Mouse (Mus musculus): ENCODE data around the gene Gm19668. TPM values are rescaled to one million over a fixed set of nuclear protein-coding genes. Genes with fewer than 3 reads are reported as not detected.
"Not testable (repeated sequence)": the region's sequence is repeated elsewhere in the genome, so short reads cannot be mapped to it uniquely, and the experiment has no call there.

Gene Gm19668
- polyA plus RNA-seq, 1 experiment from 2014 or later, result not detected

- H3K4me2 ChIP-seq (ENCODE audit: low read length); H3K27me3 ChIP-seq (replicated peaks; ENCODE audit: control insufficient read depth, insufficient read depth, low read length); H3K36me3 ChIP-seq (ENCODE audit: control insufficient read depth, insufficient read depth); H3K27ac ChIP-seq (ENCODE audit: low read length); ATAC-seq; H3K9me3 ChIP-seq (ENCODE audit: control insufficient read depth, low read length); H3K4me3 ChIP-seq (replicated peaks; ENCODE audit: low read length); H3K4me1 ChIP-seq (replicated peaks; ENCODE audit: control insufficient read depth, insufficient read depth, low read length); H3K9ac ChIP-seq (replicated peaks; ENCODE audit: low read depth, low read length): not testable (repeated sequence)
- WGBS, result 56% methylated on average over 1 of the region's 1 CpGs
Measured at GRCm38 (mm10) chr10:77750686-77751085, 48.2 kb downstream of the Gm19668 start.

Other genes starting within 250 kb of the Gm19668 start
- gene Pttg1ip, start 217.4 kb downstream of the Gm19668 start, polyA plus RNA-seq (2015; fragmentation: Nextera tagmentation; extraction: Ambion mirVana), result 73.3 and 80.5 TPM in 2 replicates
- 335 and 349 TPM in 2 replicates for gene Sumo3, start 193.0 kb downstream of the Gm19668 start, polyA plus RNA-seq (2015; fragmentation: Nextera tagmentation; extraction: Ambion mirVana)
- gene Gm49325, start 192.9 kb downstream of the Gm19668 start, polyA plus RNA-seq (2015; fragmentation: Nextera tagmentation; extraction: Ambion mirVana), result 1.2 and 8.4 TPM in 2 replicates
- 107 and 114 TPM in 2 replicates for gene Ube2g2, start 176.9 kb downstream of the Gm19668 start, polyA plus RNA-seq (2015; fragmentation: Nextera tagmentation; extraction: Ambion mirVana)
- 0.30 and 0.39 TPM in 2 replicates for gene Tspear, start 112.6 kb downstream of the Gm19668 start, polyA plus RNA-seq (2015; fragmentation: Nextera tagmentation; extraction: Ambion mirVana)
- not detected in 2 replicates for gene Gm19402, start 108.4 kb downstream of the Gm19668 start, polyA plus RNA-seq (2015; fragmentation: Nextera tagmentation; extraction: Ambion mirVana)
- gene Gm9508, start 101.9 kb downstream of the Gm19668 start, polyA plus RNA-seq (2015; fragmentation: Nextera tagmentation; extraction: Ambion mirVana), result not detected in 2 replicates
- not detected in 2 replicates for gene Gm10272, start 92.5 kb downstream of the Gm19668 start, polyA plus RNA-seq (2015; fragmentation: Nextera tagmentation; extraction: Ambion mirVana)
- gene Gm10024, start 87.7 kb downstream of the Gm19668 start, polyA plus RNA-seq (2015; fragmentation: Nextera tagmentation; extraction: Ambion mirVana), result not detected in 2 replicates
- not detected in 2 replicates for gene Gm10142, start 83.3 kb downstream of the Gm19668 start, polyA plus RNA-seq (2015; fragmentation: Nextera tagmentation; extraction: Ambion mirVana)
- not detected in 2 replicates for gene Krtap12-1, start 78.5 kb downstream of the Gm19668 start, polyA plus RNA-seq (2015; fragmentation: Nextera tagmentation; extraction: Ambion mirVana)
- not detected in 2 replicates for gene Gm10100, start 72.6 kb downstream of the Gm19668 start, polyA plus RNA-seq (2015; fragmentation: Nextera tagmentation; extraction: Ambion mirVana)
- not detected in 2 replicates for gene Gm18596, start 56.5 kb downstream of the Gm19668 start, polyA plus RNA-seq (2015; fragmentation: Nextera tagmentation; extraction: Ambion mirVana)
- gene Gm9736, start 47.8 kb downstream of the Gm19668 start, polyA plus RNA-seq (2015; fragmentation: Nextera tagmentation; extraction: Ambion mirVana), result not detected in 2 replicates
- not detected in 2 replicates for gene Gm3233, start 39.5 kb downstream of the Gm19668 start, polyA plus RNA-seq (2015; fragmentation: Nextera tagmentation; extraction: Ambion mirVana)
- gene Gm3238, start 27.8 kb downstream of the Gm19668 start, polyA plus RNA-seq (2015; fragmentation: Nextera tagmentation; extraction: Ambion mirVana), result not detected in 2 replicates
- not detected in 2 replicates for gene Gm7138, start 22.2 kb downstream of the Gm19668 start, polyA plus RNA-seq (2015; fragmentation: Nextera tagmentation; extraction: Ambion mirVana)
- not detected in 2 replicates for gene Gm3250, start 16.6 kb downstream of the Gm19668 start, polyA plus RNA-seq (2015; fragmentation: Nextera tagmentation; extraction: Ambion mirVana)
- gene Gm7137, start 10.9 kb downstream of the Gm19668 start, polyA plus RNA-seq (2015; fragmentation: Nextera tagmentation; extraction: Ambion mirVana), result not detected in 2 replicates
- gene Gm9639, start 4.1 kb downstream of the Gm19668 start, polyA plus RNA-seq (2015; fragmentation: Nextera tagmentation; extraction: Ambion mirVana), result not detected in 2 replicates
- gene Gm9507, start 12.7 kb upstream of the Gm19668 start, polyA plus RNA-seq (2015; fragmentation: Nextera tagmentation; extraction: Ambion mirVana), result not detected in 2 replicates
- not detected in 2 replicates for gene Gm2696, start 15.5 kb upstream of the Gm19668 start, polyA plus RNA-seq (2015; fragmentation: Nextera tagmentation; extraction: Ambion mirVana)
- not detected in 2 replicates for gene Krtap10-4, start 28.0 kb upstream of the Gm19668 start, polyA plus RNA-seq (2015; fragmentation: Nextera tagmentation; extraction: Ambion mirVana)
- gene Krtap10-10, start 36.8 kb upstream of the Gm19668 start, polyA plus RNA-seq (2015; fragmentation: Nextera tagmentation; extraction: Ambion mirVana), result not detected in 2 replicates
- not detected in 2 replicates for gene Gm36176, start 47.7 kb upstream of the Gm19668 start, polyA plus RNA-seq (2015; fragmentation: Nextera tagmentation; extraction: Ambion mirVana)
- gene Gm10318, start 53.7 kb upstream of the Gm19668 start, polyA plus RNA-seq (2015; fragmentation: Nextera tagmentation; extraction: Ambion mirVana), result not detected in 2 replicates
- not detected in 2 replicates for gene Gm3285, start 62.8 kb upstream of the Gm19668 start, polyA plus RNA-seq (2015; fragmentation: Nextera tagmentation; extraction: Ambion mirVana)
- gene Lrrc3, start 103.4 kb upstream of the Gm19668 start, polyA plus RNA-seq (2015; fragmentation: Nextera tagmentation; extraction: Ambion mirVana), result 10.9 and 15.7 TPM in 2 replicates
- gene Trpm2, start 171.4 kb upstream of the Gm19668 start, polyA plus RNA-seq (2015; fragmentation: Nextera tagmentation; extraction: Ambion mirVana), result 3.0 and 5.0 TPM in 2 replicates
- gene 1810043G02Rik, start 179.4 kb upstream of the Gm19668 start, polyA plus RNA-seq (2015; fragmentation: Nextera tagmentation; extraction: Ambion mirVana), result 33.7 and 36.0 TPM in 2 replicates
- 109 and 117 TPM in 2 replicates for gene Pfkl, start 210.9 kb upstream of the Gm19668 start, polyA plus RNA-seq (2015; fragmentation: Nextera tagmentation; extraction: Ambion mirVana)
- not detected in 2 replicates for gene Dnmt3l, start 242.8 kb upstream of the Gm19668 start, polyA plus RNA-seq (2015; fragmentation: Nextera tagmentation; extraction: Ambion mirVana)
- gene Aire, start 244.5 kb upstream of the Gm19668 start, polyA plus RNA-seq (2015; fragmentation: Nextera tagmentation; extraction: Ambion mirVana), result 0.34 TPM in 1 of 2 replicates, not detected in the other

Measured in forebrain, embryonic 16.5 days (tissue).